Mouse (Mus musculus): Measurements from ENCODE around the gene Hid1.

GRCm38 (mm10) chr11:115336115-115336514 is 31.4 kb downstream of the Hid1 start:
- no peak for TF ChIP-seq USF1 (IDR thresholded peaks at IDR 0.05; ENCODE audit: low read depth)
- no peak for TF ChIP-seq CTCF (IDR thresholded peaks at IDR 0.05; ENCODE audit: control insufficient read depth, insufficient read depth, insufficient read length)

Measured in C2C12 (cell line).